Mouse (Mus musculus) spleen, adult 18-20 months (tissue): ENCODE data around the gene Mt4.
A peak's percentile ranks its signal among the peaks of the same experiment; 100 is the strongest.
"Not testable (repeated sequence)": the region's sequence is repeated elsewhere in the genome, so short reads cannot be mapped to it uniquely, and the experiment has no call there.

ENCODE experiments used
- DNase-seq, 2 experiments: peaks; one replicate each; pipeline ENCODE4 v3.0.0; 2022; ENCODE audit warnings: mixed read lengths in 2 of 2

Gene Mt4

GRCm38 (mm10) chr8:94136933-94137332 lies at the start of gene Mt4:
TSS of gene Mt4 (plus strand) at chr8:94137197.
- DNase-seq: no peak

DNA sequence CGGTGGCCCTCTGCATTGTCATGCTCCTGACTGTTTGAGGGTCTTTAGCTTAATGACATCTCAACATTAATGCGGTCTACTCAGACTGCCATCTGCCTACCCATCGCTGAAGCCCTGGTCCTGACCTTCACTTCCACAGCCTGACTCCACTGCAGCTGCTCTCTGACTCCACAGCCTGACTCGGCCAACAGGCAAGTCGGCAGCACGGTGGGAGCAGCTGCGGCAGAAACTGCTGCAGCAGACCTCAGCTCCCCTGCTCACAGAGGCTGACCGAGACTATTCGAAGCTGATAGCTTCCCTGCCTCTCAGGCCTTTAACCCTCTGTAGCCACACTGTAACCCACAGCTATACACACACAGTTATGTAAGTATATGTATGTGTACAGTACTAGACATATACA lies 49.0 kb upstream of the Mt4 start:
- DNase-seq: no peak

- no peak for DNase-seq
These were observed 47.3 kb upstream of the Mt4 start for GRCm38 (mm10) chr8:94089715-94090114.

DNA sequence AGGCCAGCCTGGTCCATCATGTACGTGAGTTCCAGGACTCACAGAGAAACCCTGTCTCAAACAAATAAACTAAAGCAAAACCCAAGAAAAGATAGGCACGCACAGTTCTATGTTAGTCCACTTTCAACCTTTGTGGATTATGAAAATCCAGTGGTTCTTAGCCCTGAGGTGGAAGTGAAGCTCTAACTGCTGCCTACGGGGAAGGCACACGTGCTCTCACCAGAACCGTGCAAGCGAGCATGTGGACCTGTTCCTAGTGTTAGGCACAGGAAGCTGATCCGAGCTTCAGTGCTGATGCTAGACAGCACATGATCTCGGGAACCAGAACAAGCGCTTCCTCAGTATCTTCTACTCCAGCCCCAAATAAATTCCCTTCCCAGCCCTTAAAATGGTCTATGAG lies 44.1 kb upstream of the Mt4 start:
- DNase-seq: no peak

DNA sequence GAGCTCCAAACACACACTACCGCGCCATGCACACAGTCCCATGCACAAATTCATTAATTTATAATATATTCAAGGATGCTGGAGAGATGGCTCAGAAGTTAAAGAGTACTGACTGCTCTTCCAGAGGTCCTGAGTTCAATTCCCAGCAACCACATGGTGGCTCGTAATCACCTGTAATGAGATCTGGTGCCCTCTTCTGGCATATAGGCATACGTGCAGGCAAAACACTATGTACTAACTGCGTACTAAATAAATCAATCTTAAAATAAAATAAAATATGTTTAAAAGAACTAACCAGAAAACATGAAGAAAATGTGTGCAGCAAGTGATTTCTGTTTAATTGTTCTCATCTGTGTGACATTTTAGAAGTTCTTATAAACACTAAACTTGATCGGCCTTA lies 42.7 kb upstream of the Mt4 start:
- DNase-seq: no peak

DNA sequence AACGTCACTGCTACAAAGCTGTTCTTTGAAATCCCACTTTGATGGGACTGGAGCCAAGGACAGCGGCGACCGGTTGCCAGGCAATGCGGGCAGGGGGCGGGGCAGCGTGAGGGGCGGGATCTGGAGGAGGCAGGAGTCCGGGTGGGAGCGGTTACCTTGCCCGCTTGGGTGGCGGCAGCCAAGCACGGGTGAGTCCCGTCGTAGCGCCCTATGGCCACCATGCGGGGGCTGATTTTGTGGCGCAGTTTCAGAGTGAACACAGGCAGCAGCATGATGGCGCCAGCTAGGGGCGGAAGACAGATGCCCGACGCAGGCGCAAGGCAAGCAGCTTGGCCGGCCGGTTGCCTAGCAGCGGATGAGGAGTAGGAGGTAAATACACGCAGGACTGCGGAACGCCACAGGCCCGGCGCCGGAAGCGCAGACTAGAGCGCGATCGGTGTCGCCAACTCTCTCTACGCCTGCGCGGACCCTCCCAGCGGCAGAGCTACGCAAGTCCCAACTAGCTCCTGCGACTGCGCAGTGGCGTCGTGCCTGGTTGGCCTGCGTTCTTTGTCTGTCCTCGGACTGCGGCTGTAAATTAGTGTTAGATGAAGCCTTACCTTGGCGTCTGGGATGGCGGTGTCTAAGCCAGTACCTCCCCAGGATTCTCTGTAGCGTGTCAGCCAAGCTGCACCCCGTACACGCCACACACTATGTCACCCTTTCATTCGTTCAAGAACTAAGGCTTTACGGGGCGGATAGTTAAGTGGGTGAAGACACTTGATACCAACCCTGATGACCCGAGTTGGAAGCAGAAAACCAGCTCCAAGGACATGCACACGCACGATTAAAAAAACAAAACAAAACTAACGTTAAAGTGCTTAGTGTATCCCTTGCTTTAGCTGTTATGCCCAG lies 38.7 kb upstream of the Mt4 start, which contains the start of gene Bbs2:
TSS of gene Bbs2 (minus strand) at position 848 of the 894 bp plus-strand sequence.
- peak; percentile 96 to 99 for DNase-seq

DNA sequence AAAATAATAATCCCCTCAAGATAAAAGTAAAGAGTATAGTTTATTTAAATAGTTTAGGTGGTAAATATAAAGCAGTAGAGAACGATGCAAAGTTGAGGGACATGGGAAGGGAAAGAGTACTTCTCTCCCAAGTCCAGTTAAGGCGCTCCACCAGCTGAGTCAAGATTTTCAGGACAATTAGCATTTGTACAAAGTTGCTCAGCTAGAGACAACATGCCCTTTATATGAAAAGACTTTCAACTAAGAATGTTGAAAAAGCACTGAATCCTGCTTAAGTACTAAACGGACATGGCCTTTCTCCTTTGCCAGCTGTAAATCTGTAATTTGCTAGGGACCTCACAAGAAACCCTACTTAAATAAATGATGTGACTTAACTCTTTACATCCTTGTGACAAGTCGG lies 38.0 kb upstream of the Mt4 start:
- no peak for DNase-seq

- DNase-seq: no peak
These were observed 32.9 kb upstream of the Mt4 start for GRCm38 (mm10) chr8:94104146-94104545.

- DNase-seq: no peak
These were observed 29.1 kb upstream of the Mt4 start for GRCm38 (mm10) chr8:94107871-94108270.

DNA sequence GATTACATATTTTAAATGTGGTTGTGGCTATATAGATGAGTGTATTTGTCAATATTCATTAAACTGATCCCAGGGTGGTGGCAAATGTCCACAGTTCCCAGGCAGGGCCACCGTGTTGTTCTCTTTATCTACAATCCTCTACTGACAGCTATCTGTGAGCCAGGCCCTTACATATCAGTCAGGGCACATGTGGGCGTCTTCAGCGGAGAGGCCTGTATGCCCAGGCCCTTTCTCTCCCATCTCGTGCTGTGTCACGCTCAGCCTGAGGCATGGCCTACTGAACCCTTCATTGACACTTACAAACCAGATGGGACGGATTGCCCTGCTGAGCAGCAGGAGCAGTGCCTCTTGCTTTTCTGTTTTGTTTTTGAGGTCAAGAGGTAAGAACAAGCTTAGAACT lies 27.6 kb upstream of the Mt4 start:
- no peak for DNase-seq

DNA sequence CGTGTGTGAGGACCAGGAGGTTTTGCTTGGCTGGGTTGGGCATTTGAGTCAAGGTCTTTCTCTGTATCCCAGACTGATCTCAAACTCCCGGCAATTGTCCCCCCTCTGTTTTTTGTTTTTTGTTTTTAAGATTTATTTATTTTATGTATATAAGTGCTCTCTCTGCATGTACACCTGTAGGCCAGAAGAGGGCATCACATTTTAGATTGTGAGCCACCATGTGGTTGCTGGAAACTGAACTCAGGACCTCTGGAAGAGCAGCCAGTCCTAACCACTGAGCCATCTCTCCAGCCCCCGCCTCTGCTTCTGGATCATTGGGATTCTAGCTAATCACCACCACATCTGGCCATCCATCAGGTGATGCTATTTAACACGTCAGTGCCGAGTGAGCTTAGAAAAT lies 27.2 kb upstream of the Mt4 start:
- DNase-seq: no peak

GRCm38 (mm10) chr8:94110526-94111177 lies 26.3 kb upstream of the Mt4 start:
- DNase-seq: no peak

DNA sequence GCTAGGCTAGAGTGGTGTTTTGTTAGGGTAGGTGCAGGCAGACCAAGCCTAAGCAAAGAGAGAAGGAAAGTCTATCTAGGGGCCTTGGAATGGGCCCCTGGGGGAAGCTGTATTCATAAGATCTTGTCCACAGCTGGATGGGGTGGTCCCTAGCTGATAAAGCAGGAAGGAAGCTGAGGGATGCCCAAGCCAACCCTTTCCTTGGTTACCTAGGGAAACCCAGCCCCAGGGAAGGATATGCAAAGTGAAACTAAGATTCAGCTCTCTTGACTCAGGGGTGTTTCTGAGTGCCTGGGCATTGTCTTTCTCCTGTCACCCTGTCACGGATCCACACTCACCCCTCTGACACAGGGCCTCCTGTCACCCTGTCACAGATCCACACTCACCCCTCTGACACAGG lies 23.6 kb upstream of the Mt4 start:
- DNase-seq: no peak

DNA sequence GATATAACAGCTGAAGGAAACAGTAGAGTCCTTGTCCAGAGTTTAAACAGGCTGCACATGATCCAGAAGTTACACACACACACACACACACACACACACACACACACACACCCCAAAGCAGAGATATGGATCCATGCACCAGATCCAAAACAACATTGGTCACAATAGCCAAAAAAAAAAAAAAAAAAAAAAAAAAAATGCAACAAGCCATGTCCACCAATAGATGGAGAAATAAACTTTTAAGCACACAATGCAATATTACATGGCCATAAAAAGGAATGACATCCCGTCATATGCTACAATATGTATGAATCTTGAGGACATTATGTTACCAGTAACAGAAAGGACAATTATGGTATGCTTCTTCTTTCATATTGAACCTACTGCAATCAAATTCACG lies 23.0 kb upstream of the Mt4 start:
- DNase-seq: no peak

- DNase-seq: no peak
These were observed 18.1 kb upstream of the Mt4 start for GRCm38 (mm10) chr8:94118776-94119430.

DNA sequence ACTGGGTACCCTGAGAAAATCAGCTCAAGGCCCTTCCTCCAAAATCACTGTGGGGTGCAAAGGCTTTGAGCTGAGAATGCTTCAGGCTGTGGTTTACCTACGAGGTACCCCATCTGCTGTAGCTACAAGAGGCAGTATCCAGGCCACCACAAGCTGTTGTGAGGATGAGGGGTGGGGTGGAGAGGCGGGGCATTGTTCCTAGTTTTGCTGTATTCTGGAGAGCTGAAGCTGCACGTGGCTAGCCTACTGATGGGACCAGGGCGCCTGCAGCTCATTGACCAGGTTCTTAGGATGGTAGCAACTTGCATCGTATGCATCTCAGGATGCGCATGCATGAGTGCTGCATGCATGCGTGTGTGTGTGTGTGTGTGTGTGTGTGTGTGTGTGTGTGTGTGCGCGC lies 15.4 kb upstream of the Mt4 start:
- no peak for DNase-seq

GRCm38 (mm10) chr8:94122711-94123468 lies 14.1 kb upstream of the Mt4 start:
- DNase-seq: no peak

DNA sequence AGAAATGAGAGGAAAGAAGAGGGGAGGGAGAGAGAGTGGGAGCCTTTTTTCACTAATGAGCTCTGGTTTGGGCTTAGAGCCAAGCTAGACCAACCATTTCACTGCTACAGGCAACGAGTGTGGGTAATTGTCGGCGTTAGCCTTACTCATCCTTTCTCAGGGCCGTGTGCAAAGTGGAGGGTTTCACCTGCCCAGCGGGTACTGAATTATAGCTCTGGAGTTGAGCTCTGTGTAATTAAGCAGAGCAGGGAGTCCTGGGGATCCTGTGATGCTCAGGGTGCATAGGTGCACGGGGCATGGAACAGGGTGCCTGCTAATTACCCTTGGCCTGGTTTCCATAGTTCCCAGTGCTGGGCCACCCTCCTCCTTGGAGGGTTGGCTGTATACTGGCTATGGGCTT lies 9.3 kb upstream of the Mt4 start:
- no peak for DNase-seq

DNA sequence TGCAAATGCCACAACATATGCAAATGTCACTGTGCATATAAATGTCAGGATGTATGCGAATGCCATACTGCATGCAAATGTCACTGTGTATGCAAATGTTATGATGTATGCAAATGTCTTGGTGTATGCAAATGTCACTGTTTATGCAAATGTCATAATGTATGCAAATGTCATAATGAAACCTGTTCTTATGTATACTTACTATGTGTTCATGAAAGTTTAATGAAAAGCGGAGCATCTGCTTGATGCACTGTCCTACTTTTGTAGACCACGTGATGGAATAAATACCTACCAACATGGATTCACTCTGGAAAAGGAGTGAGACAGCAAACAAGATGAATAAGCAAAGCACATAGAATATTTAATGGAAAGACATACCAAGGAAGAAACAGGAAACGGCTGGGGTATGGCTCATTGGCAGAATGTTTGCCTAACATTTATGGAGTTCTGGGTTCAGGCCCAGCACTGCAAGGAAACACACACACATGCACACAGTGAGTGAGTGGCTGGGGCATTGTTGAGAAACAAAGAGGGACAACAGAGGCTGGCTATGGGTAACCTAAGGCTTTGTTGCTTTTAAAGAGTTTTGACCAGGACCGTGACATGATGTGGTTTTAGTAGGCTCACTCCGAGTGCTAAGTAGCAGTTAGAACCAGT lies 7.7 kb upstream of the Mt4 start:
- no peak for DNase-seq

- DNase-seq: no peak
These were observed 6.9 kb upstream of the Mt4 start for GRCm38 (mm10) chr8:94130126-94130525.

- no peak for DNase-seq
These were observed 4.9 kb upstream of the Mt4 start for GRCm38 (mm10) chr8:94132096-94132495.

DNA sequence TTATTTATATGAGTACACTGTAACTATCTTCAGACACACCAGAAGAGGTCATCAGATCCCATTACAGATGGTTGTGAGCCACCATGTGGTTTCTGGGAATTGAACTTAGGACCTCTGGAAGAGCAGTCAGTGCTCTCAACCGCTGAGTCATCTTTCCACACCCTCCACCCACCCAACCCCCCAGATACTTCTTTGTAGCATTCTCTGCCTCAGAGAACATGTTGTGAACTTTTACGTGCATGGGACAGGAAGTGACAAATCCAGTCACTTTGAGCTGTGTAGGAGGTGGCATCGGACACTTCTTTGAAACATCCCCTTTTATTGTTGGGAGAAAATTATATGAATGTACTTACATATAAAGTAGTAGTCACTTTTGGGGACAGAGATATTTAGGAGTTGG lies 2.4 kb upstream of the Mt4 start:
- not testable (repeated sequence) for DNase-seq

DNA sequence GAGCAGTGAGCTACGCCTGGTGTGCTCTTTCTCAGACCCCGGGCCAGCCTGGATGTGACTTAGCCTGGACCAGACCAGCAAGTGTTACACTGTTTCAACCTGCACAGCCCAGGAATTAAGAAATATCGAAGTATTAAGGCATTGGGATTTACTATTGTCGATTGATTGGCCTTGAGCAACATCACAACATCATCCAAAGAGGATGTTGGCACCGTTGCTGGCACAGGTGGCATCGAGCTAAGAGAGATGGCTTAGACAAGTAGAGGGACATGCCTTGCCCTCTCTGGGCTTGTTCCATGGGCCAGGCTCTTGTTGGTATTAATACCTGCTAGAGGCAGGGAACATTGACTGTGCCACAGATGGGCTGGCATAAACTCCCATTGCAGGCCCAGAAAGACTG lies 1.4 kb upstream of the Mt4 start:
- no peak for DNase-seq
